Mouse (Mus musculus) liver, embryonic 11.5 days (tissue): ENCODE results near the gene Rai1. TPM values are rescaled to one million over a fixed set of nuclear protein-coding genes. Genes with fewer than 3 reads are reported as not detected.

Source experiments
- ATAC-seq: fragments of 200-750 bp; cut with Nextera tagmentation; replicated peaks from 2 replicates; pipeline ENCODE4 v1.8.0; 2017; ENCODE audit warnings: moderate number of reproducible peaks, mild to moderate bottlenecking, moderate TSS enrichment, moderate library complexity; ENCODE audit not compliant: low FRiP score
- DNase-seq: peaks from one replicate; pipeline ENCODE4 v3.0.0-alpha.2; 2017; ENCODE audit warnings: low spot score
- H3K27ac ChIP-seq: fragments of 300-500 bp; sonication (generic); 2 replicates; pipeline ENCODE4 v1.5.1; 2014; ENCODE audit warnings: mild to moderate bottlenecking, low read depth, low read length, control low read depth
- H3K27me3 ChIP-seq: fragments of 300-500 bp; sonication (generic); replicated peaks from 2 replicates; pipeline ENCODE4 v1.6.1; 2014; ENCODE audit warnings: low read length, mixed read lengths; ENCODE audit not compliant: control insufficient read depth, insufficient read depth
- H3K36me3 ChIP-seq: fragments of 300-500 bp; sonication (generic); 2 replicates; pipeline ENCODE4 v1.6.1; 2014; ENCODE audit warnings: mild to moderate bottlenecking, low read length, moderate library complexity, mixed read lengths; ENCODE audit not compliant: control insufficient read depth, insufficient read depth
- H3K4me1 ChIP-seq: fragments of 300-500 bp; sonication (generic); replicated peaks from 2 replicates; pipeline ENCODE4 v1.6.1; 2014; ENCODE audit warnings: low read length, mixed read lengths; ENCODE audit not compliant: control insufficient read depth, insufficient read depth
- H3K4me2 ChIP-seq: fragments of 300-500 bp; sonication (generic); 2 replicates; pipeline ENCODE4 v1.6.1; 2014; ENCODE audit warnings: mild to moderate bottlenecking, control low read depth, moderate library complexity
- H3K4me3 ChIP-seq: fragments of 300-500 bp; sonication (generic); 2 replicates; pipeline ENCODE4 v1.5.1; 2014; ENCODE audit warnings: low read depth, low read length, control low read depth
- H3K9ac ChIP-seq: fragments of 300-500 bp; sonication (generic); 2 replicates; pipeline ENCODE4 v1.6.1; 2014; ENCODE audit warnings: low read depth, low read length, control low read depth
- H3K9me3 ChIP-seq: fragments of 300-500 bp; sonication (generic); 2 replicates; pipeline ENCODE4 v1.6.1; 2016; ENCODE audit warnings: low read length, inconsistent platforms, mixed read lengths; ENCODE audit not compliant: control insufficient read depth
- WGBS: fragments of 180-500 bp; shearing (Covaris S2); extraction: QIAGEN DNeasy Blood & Tissue Kit; methylation state at CpG from one replicate; pipeline ENCODE4 v1.1.7; 2014; 5-methylcytosine and 5-hydroxymethylcytosine counted together
- polyA plus RNA-seq: library from polyadenylated mRNA; unstranded; fragments of >200 nt; fragmentation: Nextera tagmentation; extraction: Ambion mirVana; gene quantifications from 2 replicates; pipeline ENCODE4 v1.2.1, GENCODE M21; 2014

Rai1 gene
- polyA plus RNA-seq, 1 experiment from 2014 or later = 24.2 TPM

DNA sequence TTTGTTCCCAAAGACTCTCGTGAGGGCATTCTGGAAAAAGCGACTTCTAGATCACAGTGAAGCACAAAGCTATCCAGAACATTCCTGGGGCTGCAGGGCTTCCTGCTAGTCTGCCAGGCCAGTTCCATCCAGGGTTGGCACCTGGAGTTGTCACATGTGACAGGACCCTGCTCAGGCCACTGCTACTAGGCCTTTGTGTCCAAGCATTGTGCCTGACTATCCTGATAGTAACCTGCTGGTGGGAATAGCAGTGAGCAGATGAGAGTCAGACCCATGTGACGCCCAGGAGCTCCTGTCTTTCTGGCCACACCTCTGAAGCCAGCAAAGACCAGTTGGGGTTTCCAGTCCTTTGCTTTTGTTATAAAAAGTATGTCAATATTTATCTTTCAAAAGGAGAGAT, 67.3 kb downstream of the Rai1 start:
- no peak for DNase-seq
- Histone ChIP-seq H3K9ac (no peak overlapping the region), H3K4me3 (no peak overlapping the region), H3K9me3 (no peaks in the 10 kb centered on the region), H3K36me3 (no peaks in the 10 kb centered on the region), H3K27me3 (no peaks in the 10 kb centered on the region), H3K27ac (no peak overlapping the region), H3K4me1 (peaks cover 38% of the 10 kb centered on the region), H3K4me2 (no peak overlapping the region)
- ATAC-seq = no peak
- 78% methylated on average over 3 of the region's 3 CpGs for WGBS

- Histone ChIP-seq H3K27ac (no peak overlapping the region), H3K9ac (no peak overlapping the region), H3K4me1 (peaks cover 45% of the 10 kb centered on the region), H3K9me3 (no peaks in the 10 kb centered on the region), H3K27me3 (no peaks in the 10 kb centered on the region), H3K4me3 (no peak overlapping the region), H3K36me3 (no peaks in the 10 kb centered on the region), H3K4me2 (no peak overlapping the region)
- ATAC-seq (no peak), DNase-seq (no peak)
- WGBS = 82% methylated on average over 10 of the region's 10 CpGs
These were observed 68.9 kb downstream of the Rai1 start for GRCm38 (mm10) chr11:60173606-60174184.

GRCm38 (mm10) chr11:60175371-60176181, 70.8 kb downstream of the Rai1 start:
- peak overlapping the region; percentile 98 for H3K4me2 ChIP-seq
- H3K9me3 ChIP-seq = no peaks in the 10 kb centered on the region
- H3K36me3 ChIP-seq = no peaks in the 10 kb centered on the region
- peak overlapping the region; percentile 74 for H3K4me3 ChIP-seq
- H3K9ac ChIP-seq = peak overlapping the region; percentile 89
- H3K27me3 ChIP-seq = no peaks in the 10 kb centered on the region
- under 1% methylated on average over 66 of the region's 66 CpGs for WGBS
- DNase-seq (peak; percentile 82), ATAC-seq (peak; percentile 77)
- peaks cover 59% of the 10 kb centered on the region for H3K4me1 ChIP-seq
- H3K27ac ChIP-seq = peak overlapping the region; percentile 86

DNA sequence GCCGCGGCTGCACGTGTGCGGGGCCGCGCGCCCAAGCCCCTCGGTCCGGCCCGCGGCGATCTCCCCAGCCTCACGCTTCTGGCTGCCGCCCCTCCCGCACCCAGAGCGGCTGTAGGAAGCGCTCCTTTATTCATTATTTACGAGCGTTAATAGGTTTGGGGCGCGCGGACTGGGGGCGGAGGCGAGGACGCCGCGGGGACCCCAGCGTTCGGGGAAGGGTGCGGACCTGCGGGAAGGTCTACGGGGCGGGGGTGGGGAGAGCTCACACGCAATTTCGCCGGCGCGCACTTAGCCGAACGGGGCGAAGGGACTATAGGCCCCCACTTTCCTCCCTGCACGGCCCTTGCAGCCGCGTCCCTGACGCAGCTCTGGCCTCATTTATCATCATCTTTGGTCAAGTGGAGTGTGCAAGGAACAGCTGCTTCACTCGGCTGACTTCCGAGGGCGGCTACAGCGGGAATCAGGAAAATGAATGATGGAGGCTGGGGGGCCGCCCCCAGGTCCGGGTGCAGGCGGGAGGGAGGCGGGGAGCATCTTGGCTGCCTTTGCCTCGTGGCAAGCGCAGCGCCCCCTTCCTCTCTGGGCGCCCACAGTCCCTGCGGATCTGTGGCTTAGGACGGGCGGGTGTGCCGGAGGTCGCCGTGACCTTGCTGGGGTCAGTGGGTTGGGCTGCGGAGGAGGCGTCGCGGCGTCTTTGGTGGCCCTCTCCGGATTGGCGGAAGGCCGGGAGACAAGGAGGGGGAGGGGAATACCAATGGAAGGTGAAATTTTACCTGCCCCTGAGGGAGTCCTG, 71.6 kb downstream of the Rai1 start:
- DNase-seq = peak; percentile 84
- Histone ChIP-seq H3K9ac (peak overlapping the region; percentile 89), H3K9me3 (no peaks in the 10 kb centered on the region), H3K36me3 (no peaks in the 10 kb centered on the region), H3K4me1 (peaks cover 64% of the 10 kb centered on the region), H3K4me3 (peak overlapping the region; percentile 74), H3K27ac (peak overlapping the region; percentile 86), H3K27me3 (no peaks in the 10 kb centered on the region), H3K4me2 (peak overlapping the region; percentile 98)
- WGBS = under 1% methylated on average over 70 of the region's 71 CpGs
- peak; percentile 64 for ATAC-seq

DNA sequence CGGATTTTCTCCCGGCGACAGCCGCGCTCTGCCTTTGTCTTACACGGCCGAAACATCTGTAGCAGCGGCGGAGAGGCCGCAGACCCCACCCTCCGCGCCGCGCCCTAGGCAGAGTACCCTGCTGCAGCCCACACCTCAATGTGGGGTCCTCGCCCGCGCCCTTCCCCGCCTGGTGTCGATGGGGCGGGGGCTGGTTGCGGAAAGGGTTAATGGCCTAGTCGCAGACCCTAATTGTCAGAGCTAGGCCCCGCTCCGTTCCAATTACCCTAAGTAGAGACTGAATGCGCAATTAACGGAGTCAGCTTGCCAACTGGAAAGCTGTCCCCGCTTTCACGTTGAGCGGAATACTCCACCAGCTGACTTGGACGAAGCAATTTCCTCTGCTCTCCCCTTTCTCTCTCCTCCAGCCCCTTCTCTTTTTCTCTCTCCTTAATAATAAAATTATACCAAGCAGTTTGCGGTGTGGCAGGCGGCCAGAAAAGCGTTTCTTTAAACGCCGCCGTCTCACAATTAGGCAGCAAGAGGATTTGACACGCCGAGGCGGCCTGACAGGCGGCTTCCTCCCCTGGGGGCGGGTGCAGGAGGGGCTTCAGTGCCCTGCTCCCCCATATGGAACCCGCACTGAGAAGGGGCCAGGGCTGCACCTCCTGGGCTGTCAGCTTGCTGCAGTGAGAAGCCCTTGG, 72.3 kb downstream of the Rai1 start:
- H3K4me1 ChIP-seq = peaks cover 69% of the 10 kb centered on the region
- H3K36me3 ChIP-seq = no peaks in the 10 kb centered on the region
- peak overlapping the region; percentile 98 for H3K4me2 ChIP-seq
- ATAC-seq = no peak; the same call in none of the 2 replicates
- no peak for DNase-seq
- no peaks in the 10 kb centered on the region for H3K9me3 ChIP-seq
- H3K9ac ChIP-seq = peak overlapping the region; percentile 89
- peak overlapping the region; percentile 86 for H3K27ac ChIP-seq
- 5% methylated on average over 42 of the region's 42 CpGs for WGBS
- peak overlapping the region; percentile 74 for H3K4me3 ChIP-seq
- no peaks in the 10 kb centered on the region for H3K27me3 ChIP-seq

DNA sequence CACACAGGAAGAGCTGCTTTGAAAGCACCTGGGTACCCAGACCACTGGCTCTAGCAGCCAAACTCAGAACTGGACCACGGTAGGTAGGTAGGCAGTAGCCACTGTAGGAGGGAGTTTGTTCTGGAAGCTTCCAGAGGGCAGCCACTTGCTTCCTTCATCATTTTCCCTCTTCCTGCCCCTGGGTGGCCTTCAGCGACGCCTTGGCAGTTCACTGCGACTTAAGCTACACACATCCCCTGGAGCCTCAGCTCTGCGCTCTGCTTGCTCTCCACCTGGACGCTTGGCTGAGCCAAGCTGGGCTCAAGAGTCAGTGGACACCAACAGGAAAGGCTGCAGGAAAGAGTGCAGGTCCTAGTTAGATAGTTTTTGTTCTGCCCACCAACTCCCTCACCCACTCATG, 73.2 kb downstream of the Rai1 start:
- no peaks in the 10 kb centered on the region for H3K27me3 ChIP-seq
- ATAC-seq (no peak), DNase-seq (no peak)
- H3K36me3 ChIP-seq = no peaks in the 10 kb centered on the region
- H3K27ac ChIP-seq = no peak overlapping the region
- H3K4me3 ChIP-seq = no peak overlapping the region
- H3K4me2 ChIP-seq = no peak overlapping the region; the same call in 1 of the 2 replicates
- 76% methylated on average over 6 of the region's 6 CpGs for WGBS
- H3K4me1 ChIP-seq = peaks cover 74% of the 10 kb centered on the region
- no peak overlapping the region; the same call in 1 of the 2 replicates for H3K9ac ChIP-seq
- no peaks in the 10 kb centered on the region for H3K9me3 ChIP-seq

DNA sequence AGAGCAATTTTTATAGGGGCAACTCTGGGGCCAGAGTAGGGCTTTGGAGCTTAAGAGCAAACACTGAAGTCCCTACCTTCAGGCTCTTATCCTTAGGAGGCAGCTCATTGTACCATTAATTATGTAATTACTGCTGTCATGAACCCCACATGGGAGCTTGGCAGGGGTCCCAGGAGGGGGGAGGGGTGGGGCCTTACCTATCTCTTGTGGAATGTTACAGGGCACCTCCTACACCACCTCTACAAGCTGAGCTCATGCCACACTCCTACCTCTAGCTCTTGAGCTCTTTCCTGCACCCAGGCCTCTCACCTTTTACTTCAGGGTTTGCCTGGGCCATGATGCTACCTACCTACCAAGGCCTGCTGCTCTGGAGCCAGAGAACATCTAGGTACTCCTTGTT, 73.7 kb downstream of the Rai1 start:
- H3K9me3 ChIP-seq = no peaks in the 10 kb centered on the region
- no peak overlapping the region; the same call in 1 of the 2 replicates for H3K9ac ChIP-seq
- H3K36me3 ChIP-seq = no peaks in the 10 kb centered on the region
- ATAC-seq = no peak
- no peak overlapping the region for H3K27ac ChIP-seq
- no peaks in the 10 kb centered on the region for H3K27me3 ChIP-seq
- H3K4me1 ChIP-seq = peaks cover 75% of the 10 kb centered on the region
- H3K4me3 ChIP-seq = no peak overlapping the region
- no peak overlapping the region for H3K4me2 ChIP-seq
- no peak for DNase-seq

DNA sequence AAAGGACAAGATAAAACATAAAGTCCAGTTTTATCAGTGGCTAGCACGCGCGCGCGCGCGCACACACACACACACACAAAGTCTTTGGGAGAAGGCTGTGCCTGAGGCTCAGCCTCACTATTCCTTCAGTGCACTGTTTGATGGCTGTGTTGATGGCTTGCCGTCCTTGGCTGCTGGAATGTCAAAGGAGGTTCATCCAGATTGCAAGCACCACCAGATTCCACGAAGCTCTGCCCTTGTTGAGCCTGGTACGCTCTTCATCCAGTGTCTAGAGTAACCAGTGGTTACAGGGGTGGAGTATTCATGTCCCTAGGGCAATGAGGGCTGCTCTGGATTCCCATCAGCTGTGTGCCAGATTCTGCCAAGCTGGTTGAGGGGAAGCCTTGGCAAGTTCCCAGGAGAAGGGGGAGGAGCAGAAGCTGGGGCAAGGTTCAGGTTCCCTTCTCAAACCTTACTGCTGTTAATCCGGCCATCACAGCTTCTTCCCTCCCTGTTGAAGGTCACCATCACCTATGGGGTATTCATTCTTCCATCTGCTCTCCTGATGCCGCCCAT, 77.4 kb downstream of the Rai1 start:
- no peak overlapping the region for H3K27ac ChIP-seq
- 79% methylated on average over 12 of the region's 12 CpGs for WGBS
- no peak overlapping the region for H3K9ac ChIP-seq
- ATAC-seq (no peak), DNase-seq (no peak)
- H3K27me3 ChIP-seq = no peaks in the 10 kb centered on the region
- no peaks in the 10 kb centered on the region for H3K9me3 ChIP-seq
- H3K4me1 ChIP-seq = peaks cover 80% of the 10 kb centered on the region
- no peak overlapping the region for H3K4me2 ChIP-seq
- peaks cover 22% of the 10 kb centered on the region for H3K36me3 ChIP-seq
- no peak overlapping the region for H3K4me3 ChIP-seq
